Mouse (Mus musculus) adrenal gland, postnatal 10 days (tissue): ENCODE measurements around the gene Esyt1. TPM values are rescaled to one million over a fixed set of nuclear protein-coding genes. Genes with fewer than 3 reads are reported as not detected.

Experiments
- DNase-seq: peaks from one replicate; pipeline ENCODE4 v3.0.0; 2021; ENCODE audit warnings: mixed read lengths
- total RNA-seq, 2 experiments: library from RNA; stranded (reverse); gene quantifications; 2 replicates each; pipeline ENCODE4 v1.2.3; 2021

Gene Esyt1
- total RNA-seq, 2 experiments from 2014 or later, result 31.5 to 41.5 TPM

- no peak for DNase-seq
Observed at GRCm38 (mm10) chr10:128538340-128538870, 12.7 kb upstream of the Esyt1 start.

- DNase-seq, result peak; percentile 87
Observed at GRCm38 (mm10) chr10:128536266-128536940, 10.7 kb upstream of the Esyt1 start.

GRCm38 (mm10) chr10:128535624-128536265 is 10.1 kb upstream of the Esyt1 start:
- no peak for DNase-seq

- no peak for DNase-seq
Observed at GRCm38 (mm10) chr10:128535206-128535605, 9.5 kb upstream of the Esyt1 start.

- DNase-seq, result no peak
Observed at GRCm38 (mm10) chr10:128526366-128527356, 990 bp upstream of the Esyt1 start.

- DNase-seq, result peak; percentile 66
Observed at GRCm38 (mm10) chr10:128524732-128525662, 674 bp downstream of the Esyt1 start.

GRCm38 (mm10) chr10:128524111-128524731 is 1.4 kb downstream of the Esyt1 start:
- DNase-seq, result no peak

- no peak for DNase-seq
Observed at GRCm38 (mm10) chr10:128522351-128522750, 3.3 kb downstream of the Esyt1 start.

- no peak for DNase-seq
Observed at GRCm38 (mm10) chr10:128520591-128520990, 5.1 kb downstream of the Esyt1 start.

- DNase-seq, result peak; percentile 65
Observed at GRCm38 (mm10) chr10:128518833-128519232, 6.8 kb downstream of the Esyt1 start.

GRCm38 (mm10) chr10:128516677-128517076 is 9.0 kb downstream of the Esyt1 start:
- DNase-seq, result peak; percentile 29

- no peak for DNase-seq
Observed at GRCm38 (mm10) chr10:128516029-128516428, 9.6 kb downstream of the Esyt1 start.

- no peak for DNase-seq
Observed at GRCm38 (mm10) chr10:128515044-128515443, 10.6 kb downstream of the Esyt1 start.

GRCm38 (mm10) chr10:128511761-128512160 is 13.9 kb downstream of the Esyt1 start:
- DNase-seq, result no peak

- DNase-seq, result no peak
Observed at GRCm38 (mm10) chr10:128511189-128511588, 14.5 kb downstream of the Esyt1 start.

GRCm38 (mm10) chr10:128510301-128510700 is 15.4 kb downstream of the Esyt1 start:
- no peak for DNase-seq

- no peak for DNase-seq
Observed at GRCm38 (mm10) chr10:128509831-128510230, 15.8 kb downstream of the Esyt1 start.

- no peak for DNase-seq
Observed at GRCm38 (mm10) chr10:128509203-128509602, 16.5 kb downstream of the Esyt1 start.

GRCm38 (mm10) chr10:128508260-128508659 is 17.4 kb downstream of the Esyt1 start:
- no peak for DNase-seq

- no peak for DNase-seq
Observed at GRCm38 (mm10) chr10:128505974-128506373, 19.7 kb downstream of the Esyt1 start.

- peak; percentile 37 for DNase-seq
Observed at GRCm38 (mm10) chr10:128505371-128505667, 20.4 kb downstream of the Esyt1 start.
